Mouse (Mus musculus): ENCODE measurements around the gene Ooep. TPM values are rescaled to one million over a fixed set of nuclear protein-coding genes. Genes with fewer than 3 reads are reported as not detected.
A peak's percentile ranks its signal among the peaks of the same experiment; 100 is the strongest.

Gene Ooep
- 5.6 and 6.3 TPM in 2 replicates for polyA plus RNA-seq (2016; fragmentation: Nextera tagmentation; extraction: Ambion mirVana)

GRCm38 (mm10) chr9:78378113-78378785 is at the start of gene Ooep:
Gene Ooep (minus strand): TSS chr9:78378725.
- Histone ChIP-seq H3K9ac (peak within 1 kb of the TSS; percentile 49), H3K4me3 (replicated peaks) (peak within 1 kb of the TSS; percentile 36), H3K27me3 (peaks cover 14% of the 10 kb centered on the region; the same call in 1 of the 2 replicates), H3K9me3 (no peaks in the 10 kb centered on the region), H3K4me2 (peak within 1 kb of the TSS; percentile 62), H3K4me1 (peaks cover 13% of the 10 kb centered on the region), H3K36me3 (replicated peaks) (no peaks in the 10 kb centered on the region), H3K27ac (no peak within 1 kb of the TSS)
- peak; percentile 92 for ATAC-seq (ENCODE audit: low FRiP score)
- WGBS = 3% methylated on average over 20 of the region's 23 CpGs

GRCm38 (mm10) chr9:78428185-78428584 is 49.7 kb upstream of the Ooep start:
- Histone ChIP-seq H3K9me3 (no peaks in the 10 kb centered on the region), H3K4me3 (replicated peaks) (no peak overlapping the region), H3K9ac (no peak overlapping the region), H3K27ac (no peak overlapping the region), H3K27me3 (0 out of 2 replicates have a peak, but pooled peaks cover 6% of the 10 kb centered on the region), H3K36me3 (replicated peaks) (no peaks in the 10 kb centered on the region), H3K4me2 (no peak overlapping the region), H3K4me1 (0 out of 2 replicates have a peak, but pooled peaks cover 5% of the 10 kb centered on the region)
- no peak for ATAC-seq (ENCODE audit: low FRiP score)
- 77% methylated on average over 6 of the region's 6 CpGs for WGBS

DNA sequence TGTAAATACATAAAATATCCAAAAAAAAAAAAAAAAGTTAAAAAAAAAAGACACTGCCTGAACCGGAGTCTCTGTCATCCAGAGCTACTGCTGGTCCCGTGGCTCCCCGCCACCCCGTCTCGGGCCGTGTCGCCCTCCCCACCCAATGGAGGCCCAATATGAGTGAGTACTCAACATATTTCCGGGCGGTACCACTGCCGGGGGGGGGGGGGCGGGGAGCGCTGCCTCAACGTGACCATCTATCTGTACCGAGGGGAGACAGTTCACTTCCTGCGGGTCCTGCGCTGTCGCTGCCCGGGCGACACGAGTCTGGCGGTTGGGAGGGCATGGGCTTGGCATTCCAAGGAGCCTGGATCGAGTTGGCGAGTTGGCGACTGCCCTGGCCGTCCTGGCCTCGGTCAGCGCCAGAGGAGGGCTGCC is 48.8 kb upstream of the Ooep start:
- ATAC-seq (ENCODE audit: low FRiP score) = no peak
- 0 out of 2 replicates have a peak, but pooled peaks cover 6% of the 10 kb centered on the region for H3K27me3 ChIP-seq
- H3K4me2 ChIP-seq = peak overlapping the region; percentile 56
- H3K9me3 ChIP-seq = no peaks in the 10 kb centered on the region
- 40% methylated on average over 26 of the region's 27 CpGs for WGBS
- peak overlapping the region; percentile 30 for H3K4me3 ChIP-seq (replicated peaks)
- H3K36me3 ChIP-seq (replicated peaks) = no peaks in the 10 kb centered on the region
- H3K9ac ChIP-seq = peak overlapping the region; percentile 25; the same call in 1 of the 2 replicates
- 0 out of 2 replicates have a peak, but pooled peaks cover 5% of the 10 kb centered on the region for H3K4me1 ChIP-seq
- no peak overlapping the region for H3K27ac ChIP-seq

DNA sequence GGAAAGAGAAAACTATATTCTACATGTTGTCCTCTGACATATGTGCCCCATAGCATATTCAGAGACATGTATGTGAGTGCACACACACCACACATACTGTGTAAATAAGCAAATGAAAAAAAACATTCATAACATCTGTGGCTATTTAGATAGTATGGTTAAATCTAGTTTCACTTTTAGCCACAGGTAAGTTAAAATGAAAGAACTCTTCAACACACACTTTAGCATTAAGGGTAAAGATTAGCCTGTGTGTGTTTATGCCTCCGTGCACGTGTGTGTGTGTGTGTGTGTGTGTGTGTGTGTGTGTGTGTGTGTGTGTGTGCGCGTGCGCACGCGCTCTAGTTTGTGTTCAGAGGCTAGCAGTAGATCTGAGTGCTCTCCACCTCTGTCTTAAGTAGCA is 23.1 kb upstream of the Ooep start:
- 87% methylated on average over 7 of the region's 7 CpGs for WGBS

DNA sequence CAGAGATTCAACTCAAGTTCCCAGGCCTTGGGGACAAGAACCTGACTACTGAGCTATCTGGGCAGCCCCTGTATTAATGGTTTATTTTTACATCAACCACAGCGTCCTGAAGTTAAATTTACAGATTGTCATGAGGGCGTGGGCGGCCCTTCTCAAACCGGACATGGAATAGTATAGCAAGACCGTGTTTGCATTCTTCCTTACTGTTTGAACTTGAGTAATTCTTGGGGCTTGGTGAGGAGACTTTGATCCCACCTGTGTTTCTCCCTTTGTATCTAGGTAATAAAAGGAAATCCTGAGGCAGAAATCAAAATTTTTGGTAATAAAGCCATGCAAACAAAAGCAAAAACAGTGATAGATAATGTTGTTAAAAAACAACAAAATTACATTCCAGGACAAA is 22.0 kb upstream of the Ooep start:
- no peak for ATAC-seq (ENCODE audit: low FRiP score)
- Histone ChIP-seq H3K9ac (no peak overlapping the region), H3K4me3 (replicated peaks) (no peak overlapping the region), H3K4me1 (peaks cover 5% of the 10 kb centered on the region), H3K27me3 (peaks cover 24% of the 10 kb centered on the region), H3K36me3 (replicated peaks) (no peaks in the 10 kb centered on the region), H3K27ac (no peak overlapping the region), H3K4me2 (no peak overlapping the region), H3K9me3 (no peaks in the 10 kb centered on the region)
- 88% methylated on average over 5 of the region's 5 CpGs for WGBS

More for the DNA sequence above, 23.1 kb upstream of the Ooep start:
- Histone ChIP-seq H3K36me3 (replicated peaks) (no peaks in the 10 kb centered on the region), H3K4me2 (no peak overlapping the region), H3K9me3 (no peaks in the 10 kb centered on the region), H3K4me3 (replicated peaks) (no peak overlapping the region), H3K9ac (no peak overlapping the region), H3K4me1 (no peaks in the 10 kb centered on the region), H3K27me3 (peaks cover 14% of the 10 kb centered on the region), H3K27ac (no peak overlapping the region)
- no peak for ATAC-seq (ENCODE audit: low FRiP score)

DNA sequence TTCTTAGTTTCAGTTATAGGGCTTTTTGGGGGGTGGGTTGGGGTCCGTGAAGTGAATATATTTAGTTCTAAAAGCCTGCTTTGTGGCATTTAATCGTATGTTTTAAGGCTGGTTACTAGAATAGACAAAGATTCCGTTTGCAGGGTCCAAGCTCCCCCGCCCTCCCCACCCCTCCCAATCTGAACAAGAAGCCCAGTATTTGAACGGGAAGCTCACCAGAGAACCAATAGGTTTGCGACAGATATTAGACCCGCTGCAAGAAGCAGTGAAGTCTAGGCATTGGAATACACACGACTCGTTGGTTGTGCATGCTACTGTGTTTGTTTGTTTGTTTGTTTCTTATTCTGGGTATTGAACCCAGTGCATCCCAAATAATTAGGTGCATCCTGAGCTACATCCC is 18.0 kb upstream of the Ooep start:
- WGBS = 66% methylated on average over 9 of the region's 9 CpGs
- no peak for ATAC-seq (ENCODE audit: low FRiP score)
- no peak overlapping the region for H3K9ac ChIP-seq
- H3K4me3 ChIP-seq (replicated peaks) = no peak overlapping the region
- peaks cover 5% of the 10 kb centered on the region for H3K4me1 ChIP-seq
- H3K36me3 ChIP-seq (replicated peaks) = no peaks in the 10 kb centered on the region
- H3K27ac ChIP-seq = no peak overlapping the region
- H3K27me3 ChIP-seq = peaks cover 58% of the 10 kb centered on the region
- H3K4me2 ChIP-seq = 0 out of 2 replicates have a peak overlapping the region, but pooled peaks have one; percentile 54
- no peaks in the 10 kb centered on the region for H3K9me3 ChIP-seq

GRCm38 (mm10) chr9:78395630-78396351 is 17.3 kb upstream of the Ooep start, which contains the start of gene Ddx43:
Gene Ddx43 (plus strand): TSS chr9:78395777.
- Histone ChIP-seq H3K4me3 (replicated peaks) (peak within 1 kb of the TSS; percentile 38), H3K36me3 (replicated peaks) (no peaks in the 10 kb centered on the region), H3K4me2 (peak within 1 kb of the TSS; percentile 54), H3K9ac (peak within 1 kb of the TSS; percentile 29; the same call in 1 of the 2 replicates), H3K4me1 (peaks cover 5% of the 10 kb centered on the region), H3K27me3 (peaks cover 59% of the 10 kb centered on the region), H3K9me3 (no peaks in the 10 kb centered on the region), H3K27ac (no peak within 1 kb of the TSS)
- 5% methylated on average over 79 of the region's 93 CpGs for WGBS
- ATAC-seq (ENCODE audit: low FRiP score) = peak; percentile 97

DNA sequence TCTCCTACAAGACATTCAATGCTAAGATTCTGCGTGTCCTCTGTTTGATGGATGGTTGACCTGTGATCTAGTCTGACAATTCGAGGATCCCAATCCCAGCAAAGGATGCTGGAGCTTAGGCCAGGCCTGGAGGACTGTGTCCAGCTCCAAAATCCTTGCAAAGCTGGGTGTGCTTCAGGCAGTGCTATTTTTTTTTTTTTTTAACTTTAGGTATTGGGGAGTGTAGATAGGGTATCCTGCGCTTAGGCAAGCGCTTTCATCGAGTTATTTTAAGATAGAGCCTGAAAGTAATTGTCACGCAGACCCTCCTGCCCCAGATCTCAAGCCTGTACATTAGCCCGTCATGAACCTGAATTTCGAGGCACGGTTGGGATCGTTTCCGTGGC is 16.7 kb upstream of the Ooep start:
- no peaks in the 10 kb centered on the region for H3K9me3 ChIP-seq
- 40% methylated on average over 11 of the region's 11 CpGs for WGBS
- peak overlapping the region; percentile 38 for H3K4me3 ChIP-seq (replicated peaks)
- no peak overlapping the region for H3K9ac ChIP-seq
- peaks cover 5% of the 10 kb centered on the region for H3K4me1 ChIP-seq
- peak overlapping the region; percentile 54 for H3K4me2 ChIP-seq
- peaks cover 60% of the 10 kb centered on the region for H3K27me3 ChIP-seq
- peak; percentile 36; the same call in 1 of the 2 replicates for ATAC-seq (ENCODE audit: low FRiP score)
- no peaks in the 10 kb centered on the region for H3K36me3 ChIP-seq (replicated peaks)
- no peak overlapping the region for H3K27ac ChIP-seq

GRCm38 (mm10) chr9:78394602-78395001 is 16.1 kb upstream of the Ooep start:
- Histone ChIP-seq H3K27ac (no peak overlapping the region), H3K27me3 (peaks cover 60% of the 10 kb centered on the region), H3K4me1 (peaks cover 5% of the 10 kb centered on the region), H3K4me3 (replicated peaks) (no peak overlapping the region), H3K4me2 (no peak overlapping the region), H3K36me3 (replicated peaks) (no peaks in the 10 kb centered on the region), H3K9ac (no peak overlapping the region), H3K9me3 (no peaks in the 10 kb centered on the region)
- no peak for ATAC-seq (ENCODE audit: low FRiP score)
- 66% methylated on average over 7 of the region's 7 CpGs for WGBS

DNA sequence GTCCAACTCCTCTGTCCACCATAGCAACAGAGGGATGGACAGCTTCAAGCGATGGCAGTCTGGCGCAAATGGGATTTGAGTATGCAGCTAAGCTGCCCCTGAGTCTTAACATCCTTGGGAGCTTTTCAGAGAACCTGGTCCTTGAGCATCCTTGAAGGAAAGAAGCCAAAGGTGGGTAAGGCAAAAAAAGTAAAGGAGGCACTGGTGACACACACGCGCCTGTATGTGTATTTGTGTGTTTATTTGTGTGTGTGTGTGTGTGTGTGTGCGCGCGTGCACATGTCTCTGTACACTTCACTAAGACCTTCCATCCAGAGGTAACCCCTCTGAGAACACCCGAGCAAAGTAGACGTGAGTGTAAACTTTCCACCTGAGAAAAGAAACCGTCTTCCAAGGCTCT is 15.2 kb upstream of the Ooep start:
- WGBS = 86% methylated on average over 10 of the region's 10 CpGs
- Histone ChIP-seq H3K9ac (no peak overlapping the region), H3K27ac (no peak overlapping the region), H3K27me3 (peaks cover 60% of the 10 kb centered on the region), H3K9me3 (no peaks in the 10 kb centered on the region), H3K4me3 (replicated peaks) (no peak overlapping the region), H3K36me3 (replicated peaks) (no peaks in the 10 kb centered on the region), H3K4me1 (peaks cover 5% of the 10 kb centered on the region), H3K4me2 (no peak overlapping the region)
- no peak for ATAC-seq (ENCODE audit: low FRiP score)

DNA sequence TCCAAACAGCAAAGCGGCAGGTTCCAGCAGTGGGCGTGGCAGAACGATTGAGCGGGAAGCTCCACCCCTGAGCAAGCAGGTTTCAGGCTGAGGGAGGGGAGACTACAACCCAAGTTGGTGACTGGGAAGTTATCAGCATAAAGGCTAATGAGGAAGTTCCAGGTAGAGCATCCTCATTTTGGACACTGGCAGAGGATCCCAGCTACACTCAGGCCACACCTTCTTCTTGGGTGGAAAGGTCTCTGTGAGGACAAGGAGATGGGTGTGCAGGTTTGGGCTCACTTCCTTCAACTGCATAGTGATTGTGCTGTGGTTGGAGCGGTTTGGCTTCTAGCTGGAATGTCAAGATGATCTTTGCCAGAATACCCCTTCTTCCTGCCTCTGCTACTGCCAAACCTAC is 11.5 kb upstream of the Ooep start:
- Histone ChIP-seq H3K27ac (no peak overlapping the region), H3K4me2 (no peak overlapping the region), H3K9me3 (no peaks in the 10 kb centered on the region), H3K4me3 (replicated peaks) (no peak overlapping the region), H3K27me3 (peaks cover 30% of the 10 kb centered on the region), H3K36me3 (replicated peaks) (no peaks in the 10 kb centered on the region), H3K4me1 (no peaks in the 10 kb centered on the region), H3K9ac (no peak overlapping the region)
- ATAC-seq (ENCODE audit: low FRiP score) = no peak
- WGBS = 61% methylated on average over 5 of the region's 5 CpGs

GRCm38 (mm10) chr9:78386947-78387346 is 8.4 kb upstream of the Ooep start:
- H3K27ac ChIP-seq = no peak overlapping the region
- no peak overlapping the region for H3K4me2 ChIP-seq
- H3K9ac ChIP-seq = no peak overlapping the region
- 86% methylated on average over 7 of the region's 7 CpGs for WGBS
- H3K27me3 ChIP-seq = peaks cover 3% of the 10 kb centered on the region; the same call in 1 of the 2 replicates
- H3K36me3 ChIP-seq (replicated peaks) = no peaks in the 10 kb centered on the region
- no peak for ATAC-seq (ENCODE audit: low FRiP score)
- no peaks in the 10 kb centered on the region for H3K9me3 ChIP-seq
- H3K4me3 ChIP-seq (replicated peaks) = no peak overlapping the region
- no peaks in the 10 kb centered on the region for H3K4me1 ChIP-seq

All from forebrain, embryonic 12.5 days (tissue).